12 mouse cellular contexts compared by ENCODE assay signal in the genomic region with DNA sequence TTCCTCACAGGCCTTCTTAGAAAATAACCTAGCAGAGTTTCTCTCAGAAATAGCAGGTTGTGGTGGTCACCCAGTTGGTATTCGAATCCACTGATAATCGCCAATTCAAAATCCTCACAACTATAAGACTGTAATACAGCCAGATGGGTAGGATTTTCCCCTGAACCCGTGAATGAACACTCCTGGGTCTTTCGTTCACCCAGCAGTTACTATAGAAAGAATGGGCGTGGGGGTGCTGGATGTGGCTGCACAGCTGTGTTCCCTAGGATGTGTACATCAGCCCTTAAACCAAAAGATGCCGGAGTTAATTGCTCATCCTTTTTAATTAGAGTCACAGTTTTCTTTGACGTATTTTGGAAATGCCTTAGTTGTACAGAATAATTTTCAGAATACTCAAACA. TPM values are rescaled to one million over a fixed set of nuclear protein-coding genes. Genes with fewer than 3 reads are reported as not detected.
A peak's percentile ranks its signal among the peaks of the same experiment; 100 is the strongest.
DNase-seq lines count a peak whose midpoint lies in the region; ATAC-seq and TF ChIP-seq lines count a peak whose summit lies in the region.
"Had no signal": no experiment of that assay in that cellular context is flagged by ENCODE, and none has a peak within 500 bp of the region (broad histone marks: within the 10 kb centered on the region; RNA-seq: fewer than 3 reads in every experiment).

No protein-coding gene starts in this region.

- H3K27me3 ChIP-seq in stomach, embryonic 16.5 days (ENCODE audit: control insufficient read depth, insufficient read depth, low read length): no peaks in the 10 kb centered on the region
- no peaks in the 10 kb centered on the region for H3K27me3 ChIP-seq in stomach, postnatal 0 days (ENCODE audit: control insufficient read depth, insufficient read depth, low read length)
- no peaks in the 10 kb centered on the region for H3K27me3 ChIP-seq in hindbrain, postnatal 0 days (ENCODE audit: insufficient read depth, low read length)
- H3K27me3 ChIP-seq: lung, embryonic 15.5 days; Patski had no signal

- 75% methylated on average over 7 of the region's 7 CpGs for WGBS in stomach, embryonic 16.5 days
- WGBS in stomach, postnatal 0 days: 71% methylated on average over 7 of the region's 7 CpGs
- WGBS in hindbrain, postnatal 0 days: 22% methylated on average over 7 of the region's 7 CpGs

- no peak for TF ChIP-seq CTCF in stomach, postnatal 0 days (IDR thresholded peaks at IDR 0.05; ENCODE audit: low read depth)
- TF ChIP-seq CTCF in hindbrain, postnatal 0 days (IDR thresholded peaks at IDR 0.05; ENCODE audit: low read depth): no peak

- H3K4me1 ChIP-seq in stomach, embryonic 16.5 days (ENCODE audit: control insufficient read depth, insufficient read depth, low read length): 0 out of 2 replicates have a peak, but pooled peaks cover 6% of the 10 kb centered on the region
- H3K4me1 ChIP-seq in stomach, postnatal 0 days (replicated peaks; ENCODE audit: control insufficient read depth, insufficient read depth): 0 out of 2 replicates have a peak, but pooled peaks cover 2% of the 10 kb centered on the region
- no peaks in the 10 kb centered on the region for H3K4me1 ChIP-seq in hindbrain, postnatal 0 days (ENCODE audit: insufficient read depth, low read length)

- TF ChIP-seq EP300 in stomach, postnatal 0 days (optimal IDR thresholded peaks at IDR 0.05): no peak

- no peaks in the 10 kb centered on the region; the same call in 1 of the 2 replicates for H3K36me3 ChIP-seq in stomach, embryonic 16.5 days (ENCODE audit: control insufficient read depth, insufficient read depth, low read length)
- H3K36me3 ChIP-seq in stomach, postnatal 0 days (ENCODE audit: control insufficient read depth, insufficient read depth, low read length): no peaks in the 10 kb centered on the region
- H3K36me3 ChIP-seq in hindbrain, postnatal 0 days (ENCODE audit: insufficient read depth, low read length): no peaks in the 10 kb centered on the region
- H3K36me3 ChIP-seq: embryonic facial prominence, embryonic 10.5 days had no signal

- no peak overlapping the region for H3K9ac ChIP-seq in stomach, embryonic 16.5 days (ENCODE audit: low read length)
- H3K9ac ChIP-seq in stomach, postnatal 0 days (ENCODE audit: low read length): no peak overlapping the region; the same call in 1 of the 2 replicates
- no peak overlapping the region for H3K9ac ChIP-seq in hindbrain, postnatal 0 days (replicated peaks; ENCODE audit: low read length)
- H3K9ac ChIP-seq: lung, embryonic 15.5 days had no signal

- peak overlapping the region; percentile 23; the same call in 1 of the 2 replicates for H3K27ac ChIP-seq in stomach, embryonic 16.5 days (ENCODE audit: low read length)
- H3K27ac ChIP-seq in stomach, postnatal 0 days (replicated peaks): no peak overlapping the region; the same call in 1 of the 2 replicates
- peak overlapping the region; percentile 18; the same call in 1 of the 2 replicates for H3K27ac ChIP-seq in hindbrain, postnatal 0 days
- H3K27ac ChIP-seq: embryonic facial prominence, embryonic 10.5 days had no signal

- H3K9me3 ChIP-seq in stomach, embryonic 16.5 days (replicated peaks; ENCODE audit: control insufficient read depth, low read length): no peaks in the 10 kb centered on the region
- H3K9me3 ChIP-seq in stomach, postnatal 0 days (ENCODE audit: control insufficient read depth, low read length): no peaks in the 10 kb centered on the region
- no peaks in the 10 kb centered on the region for H3K9me3 ChIP-seq in hindbrain, postnatal 0 days (ENCODE audit: low read length)
- H3K9me3 ChIP-seq: embryonic facial prominence, embryonic 10.5 days; lung, embryonic 15.5 days had no signal

- H3K4me2 ChIP-seq in stomach, embryonic 16.5 days (ENCODE audit: low read depth, low read length): no peak overlapping the region
- no peak overlapping the region for H3K4me2 ChIP-seq in stomach, postnatal 0 days (replicated peaks; ENCODE audit: low read depth)
- H3K4me2 ChIP-seq in hindbrain, postnatal 0 days (ENCODE audit: low read depth, low read length): peak overlapping the region; percentile 38; the same call in 1 of the 2 replicates
- H3K4me2 ChIP-seq: lung, embryonic 15.5 days had no signal

- H3K4me3 ChIP-seq in stomach, embryonic 16.5 days (replicated peaks; ENCODE audit: low read length): no peak overlapping the region
- H3K4me3 ChIP-seq in stomach, postnatal 0 days (ENCODE audit: low read depth, low read length): no peak overlapping the region
- H3K4me3 ChIP-seq in hindbrain, postnatal 0 days (ENCODE audit: low read length): no peak overlapping the region
- H3K4me3 ChIP-seq: embryonic facial prominence, embryonic 10.5 days; lung, embryonic 15.5 days had no signal

- ATAC-seq in frontal cortex, adult (ENCODE audit: low TSS enrichment): 0 out of 2 replicates have a peak, but pooled peaks have one; percentile 45
- ATAC-seq in stomach, embryonic 16.5 days (ENCODE audit: insufficient read depth, low FRiP score): no peak
- no peak for ATAC-seq in stomach, postnatal 0 days (ENCODE audit: low FRiP score, low TSS enrichment)
- ATAC-seq in hindbrain, postnatal 0 days: no peak
- ATAC-seq in megakaryocyte progenitor cell, adult 5-6 weeks (replicated peaks; ENCODE audit: poor library complexity): no peak
- ATAC-seq: Patski had no signal

- no peak for DNase-seq in frontal cortex, postnatal 36 days (ENCODE audit: low spot score in 2 of 2)
- no peak for DNase-seq in stomach, postnatal 0 days (ENCODE audit: low spot score)
- no peak for DNase-seq in hindbrain, postnatal 0 days (ENCODE audit: low spot score)
- DNase-seq in cerebellum, postnatal 14 days: no peak
- DNase-seq in cerebellum, adult 11 months: no peak
- DNase-seq: kidney, adult 9 months had no signal

RNA-seq across cellular contexts. Expression of gene Kitl, which starts 50.9 kb away (rescaled TPM):
- polyA plus RNA-seq in stomach, embryonic 16.5 days (2015; fragmentation: Nextera tagmentation; extraction: Ambion mirVana): 35.9 and 36.8 TPM in 2 replicates
- polyA plus RNA-seq in stomach, postnatal 0 days (2015; fragmentation: Nextera tagmentation; extraction: Ambion mirVana): 13.9 and 20.6 TPM in 2 replicates
- 59.6 and 86.6 TPM in 2 replicates for total RNA-seq in hindbrain, postnatal 0 days (2014; rRNA removed)
- 51.9 and 52.8 TPM in 2 replicates for polyA plus RNA-seq in hindbrain, postnatal 0 days (2015; fragmentation: Nextera tagmentation; extraction: Ambion mirVana)
- total RNA-seq in megakaryocyte progenitor cell, adult 5-6 weeks (2015): 0.17 TPM in 1 of 2 replicates, not detected in the other
- 0.10 TPM in 1 of 2 replicates, not detected in the other for total RNA-seq in megakaryocyte progenitor cell, adult 5-6 weeks (2017)
